Comparison of ENCODE assay signal across 8 mouse cellular contexts in the genomic region with DNA sequence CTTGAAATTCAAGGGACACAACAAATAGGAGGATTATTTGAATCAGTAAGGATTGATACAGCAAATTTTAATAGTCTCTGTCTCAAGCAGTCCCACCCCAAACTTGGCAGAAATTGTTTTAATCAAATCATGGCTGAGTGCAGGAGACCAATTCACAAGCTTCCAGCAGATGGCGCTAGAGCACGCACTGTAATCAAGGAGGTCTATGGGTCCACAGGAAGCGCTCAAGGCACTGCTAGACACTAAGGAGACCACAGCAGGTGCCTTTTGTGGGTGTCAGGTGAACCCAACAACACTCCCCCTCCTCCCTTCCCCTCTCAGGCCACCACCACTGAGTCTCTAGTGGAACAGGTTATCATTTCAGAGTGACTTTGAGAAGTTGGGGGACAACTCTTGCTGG.
DNase-seq lines count a peak whose midpoint lies in the region; ATAC-seq and TF ChIP-seq lines count a peak whose summit lies in the region.
"Had no signal": no experiment of that assay in that cellular context is flagged by ENCODE, and none has a peak within 500 bp of the region (broad histone marks: within the 10 kb centered on the region; RNA-seq: fewer than 3 reads in every experiment).

No protein-coding gene starts in this region.

- no peak for TF ChIP-seq POLR2A in ES-Bruce4 (IDR thresholded peaks at IDR 0.05; ENCODE audit: insufficient read depth, low read length)

- WGBS in lung, postnatal 0 days: 4% methylated on average over 3 of the region's 3 CpGs

- H3K9ac ChIP-seq in ES-Bruce4 (ENCODE audit: low read depth, poor library complexity, severe bottlenecking): no peak overlapping the region
- no peak overlapping the region for H3K9ac ChIP-seq in lung, postnatal 0 days (replicated peaks; ENCODE audit: low read depth)
- H3K9ac ChIP-seq: limb, embryonic 13.5 days had no signal

- H3K4me1 ChIP-seq in ES-Bruce4 (ENCODE audit: control insufficient read depth, insufficient read depth, low read length): no peaks in the 10 kb centered on the region
- no peaks in the 10 kb centered on the region for H3K4me1 ChIP-seq in lung, postnatal 0 days (ENCODE audit: insufficient read depth, low read depth, low read length)
- H3K4me1 ChIP-seq: limb, embryonic 13.5 days had no signal

- H3K27ac ChIP-seq in ES-Bruce4 (ENCODE audit: insufficient read depth, low read length): no peak overlapping the region
- no peak overlapping the region for H3K27ac ChIP-seq in lung, postnatal 0 days (ENCODE audit: low read length)
- H3K27ac ChIP-seq: limb, embryonic 13.5 days had no signal

- no peak overlapping the region for H3K4me2 ChIP-seq in lung, postnatal 0 days (replicated peaks; ENCODE audit: low read depth, low read length)
- H3K4me2 ChIP-seq: limb, embryonic 13.5 days had no signal

- ATAC-seq in lung, postnatal 0 days: no peak

- peak; percentile 81 for TF ChIP-seq CTCF in ES-Bruce4 (IDR thresholded peaks at IDR 0.05; ENCODE audit: low read depth, low read length)
- TF ChIP-seq CTCF in lung, postnatal 0 days (IDR thresholded peaks at IDR 0.05): peak; percentile 90

- TF ChIP-seq EP300 in ES-Bruce4 (IDR thresholded peaks at IDR 0.05; ENCODE audit: insufficient read depth, low read depth, low read length): no peak
- TF ChIP-seq EP300 in lung, postnatal 0 days (IDR thresholded peaks at IDR 0.05): no peak

- 0 out of 2 replicates have a peak, but pooled peaks cover 1% of the 10 kb centered on the region for H3K27me3 ChIP-seq in ES-Bruce4 (ENCODE audit: control insufficient read depth, insufficient read depth, low read length, poor library complexity, severe bottlenecking)
- H3K27me3 ChIP-seq in lung, postnatal 0 days (replicated peaks; ENCODE audit: insufficient read depth, low read length): no peaks in the 10 kb centered on the region
- H3K27me3 ChIP-seq: limb, embryonic 13.5 days had no signal

- DNase-seq in adrenal gland, adult (ENCODE audit: inconsistent age in 2 of 2, low spot score in 1 of 2): peak; percentile 50 to 86
- peak; percentile 87 for DNase-seq in embryo, embryonic 10.5 days (ENCODE audit: low spot score)
- peak; percentile 33 to 71 for DNase-seq in gastrocnemius, postnatal 4 days (ENCODE audit: low spot score in 2 of 2)
- peak; percentile 49 to 76 for DNase-seq in layer of hippocampus, adult 8-10 months (ENCODE audit: low spot score in 2 of 2)
- peak; percentile 71 for DNase-seq in lung, postnatal 0 days (ENCODE audit: low spot score)
- peak; percentile 53 for DNase-seq in right cerebral cortex, postnatal 25 days

- H3K4me3 ChIP-seq in ES-Bruce4 (ENCODE audit: low read depth, low read length): no peak overlapping the region
- H3K4me3 ChIP-seq in lung, postnatal 0 days (ENCODE audit: low read depth, low read length): no peak overlapping the region
- H3K4me3 ChIP-seq: limb, embryonic 13.5 days had no signal

- no peaks in the 10 kb centered on the region for H3K9me3 ChIP-seq in ES-Bruce4 (replicated peaks; ENCODE audit: control insufficient read depth, insufficient read depth, low read length, poor library complexity, severe bottlenecking)
- H3K9me3 ChIP-seq in lung, postnatal 0 days (ENCODE audit: low read length): no peaks in the 10 kb centered on the region
- H3K9me3 ChIP-seq: limb, embryonic 13.5 days had no signal

- no peaks in the 10 kb centered on the region for H3K36me3 ChIP-seq in ES-Bruce4 (ENCODE audit: control insufficient read depth, insufficient read depth, low read length, poor library complexity, severe bottlenecking)
- H3K36me3 ChIP-seq in lung, postnatal 0 days (ENCODE audit: insufficient read depth, low read length): no peaks in the 10 kb centered on the region
- H3K36me3 ChIP-seq: limb, embryonic 13.5 days had no signal
